Mouse (Mus musculus) brain, embryonic 14.5 days (tissue): Measurements from ENCODE around the gene Gata1. TPM values are rescaled to one million over a fixed set of nuclear protein-coding genes. Genes with fewer than 3 reads are reported as not detected.
"Not testable (repeated sequence)": the region's sequence is repeated elsewhere in the genome, so short reads cannot be mapped to it uniquely, and the experiment has no call there.

Experiments
- DNase-seq: peaks from one replicate; pipeline ENCODE4 v3.0.0-alpha.2; 2011; ENCODE audit warnings: low read depth
- CTCF ChIP-seq: fragments of 200-500 bp; IDR thresholded peaks from 2 replicates; pipeline ENCODE4 v1.5.1; 2012; ENCODE audit warnings: inconsistent platforms, mild to moderate bottlenecking, moderate library complexity, borderline replicate concordance; ENCODE audit not compliant: insufficient read depth, insufficient read length; ENCODE audit errors: extremely low read depth
- POLR2A ChIP-seq: fragments of 200-500 bp; IDR thresholded peaks from 2 replicates; pipeline ENCODE4 v1.6.1; 2012; ENCODE audit warnings: mild to moderate bottlenecking, inconsistent platforms, borderline replicate concordance; ENCODE audit not compliant: poor library complexity, insufficient read depth, insufficient read length, severe bottlenecking; ENCODE audit errors: extremely low read depth
- polyA plus RNA-seq: library from polyadenylated mRNA; depleted of rRNA; stranded (reverse); fragments of >200 nt; gene quantifications from 2 replicates; pipeline ENCODE4 v1.2.3, GENCODE M21; 2012; rRNA removed

Gata1 gene
- polyA plus RNA-seq: 0.29 and 0.44 TPM in 2 replicates

DNA sequence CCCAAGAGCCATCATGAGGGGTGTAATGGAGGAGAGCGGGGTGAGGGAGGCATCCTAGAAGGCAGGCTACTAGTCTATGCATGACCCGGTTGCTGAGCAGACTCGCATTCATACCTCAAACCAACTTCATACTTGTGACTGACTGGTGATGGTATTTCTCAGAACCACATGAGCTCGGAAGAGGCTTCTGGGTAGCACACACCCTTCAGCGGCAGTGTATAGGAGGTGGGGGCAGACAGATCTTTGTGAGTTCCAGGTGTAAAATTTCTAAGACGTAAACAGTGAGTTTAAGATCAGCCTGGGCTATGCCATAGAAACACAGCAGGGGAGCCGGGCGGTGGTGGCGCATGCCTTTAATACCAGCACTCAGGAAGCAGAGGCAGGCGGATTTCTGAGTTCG lies at the start of gene Gata1:
Gata1 (minus strand) TSS at position 180 of the 400 bp plus-strand sequence.
- no peak for TF ChIP-seq CTCF
- no peak for TF ChIP-seq POLR2A
- DNase-seq: no peak

DNA sequence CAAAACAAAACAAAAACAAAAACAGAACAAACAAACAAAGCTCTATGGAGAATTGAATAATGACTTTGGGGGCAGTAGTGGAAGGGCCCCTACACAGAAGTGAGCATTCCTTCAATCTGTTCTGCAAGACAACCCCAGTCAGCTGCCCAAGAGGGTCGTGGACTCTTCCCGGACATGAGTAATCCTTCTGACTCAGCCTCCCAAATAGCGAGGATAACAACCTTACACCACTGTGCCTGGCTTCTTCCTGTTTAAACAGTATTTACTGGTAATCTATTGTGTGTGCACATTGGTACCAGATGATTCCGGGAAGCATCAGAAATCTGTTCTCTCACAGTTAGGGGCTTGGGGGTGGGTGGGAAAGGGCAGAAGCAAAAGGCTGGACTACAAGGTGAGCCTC lies 48.9 kb upstream of the Gata1 start:
- TF ChIP-seq CTCF: no peak
- TF ChIP-seq POLR2A: no peak
- no peak for DNase-seq

DNA sequence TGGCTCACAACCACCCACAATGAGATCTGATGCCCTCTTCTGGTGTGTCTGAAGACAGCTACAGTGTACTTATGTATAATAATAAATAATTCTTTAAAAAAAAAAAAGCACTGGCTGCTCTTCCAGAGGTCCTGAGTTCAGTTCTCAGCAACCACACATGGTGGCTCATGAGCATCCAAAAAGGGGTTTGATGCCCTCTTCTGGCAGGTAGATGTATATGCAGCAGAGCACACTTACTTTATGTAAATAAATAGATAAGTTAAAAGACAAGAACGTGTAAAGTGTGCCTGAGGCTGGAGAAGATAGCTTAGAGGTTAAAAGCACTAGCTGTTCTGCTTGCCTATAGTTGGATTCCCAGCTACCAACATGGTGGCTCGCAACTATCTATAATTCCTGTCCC lies 46.9 kb upstream of the Gata1 start:
- TF ChIP-seq POLR2A (no peak), CTCF (no peak)
- DNase-seq: no peak

DNA sequence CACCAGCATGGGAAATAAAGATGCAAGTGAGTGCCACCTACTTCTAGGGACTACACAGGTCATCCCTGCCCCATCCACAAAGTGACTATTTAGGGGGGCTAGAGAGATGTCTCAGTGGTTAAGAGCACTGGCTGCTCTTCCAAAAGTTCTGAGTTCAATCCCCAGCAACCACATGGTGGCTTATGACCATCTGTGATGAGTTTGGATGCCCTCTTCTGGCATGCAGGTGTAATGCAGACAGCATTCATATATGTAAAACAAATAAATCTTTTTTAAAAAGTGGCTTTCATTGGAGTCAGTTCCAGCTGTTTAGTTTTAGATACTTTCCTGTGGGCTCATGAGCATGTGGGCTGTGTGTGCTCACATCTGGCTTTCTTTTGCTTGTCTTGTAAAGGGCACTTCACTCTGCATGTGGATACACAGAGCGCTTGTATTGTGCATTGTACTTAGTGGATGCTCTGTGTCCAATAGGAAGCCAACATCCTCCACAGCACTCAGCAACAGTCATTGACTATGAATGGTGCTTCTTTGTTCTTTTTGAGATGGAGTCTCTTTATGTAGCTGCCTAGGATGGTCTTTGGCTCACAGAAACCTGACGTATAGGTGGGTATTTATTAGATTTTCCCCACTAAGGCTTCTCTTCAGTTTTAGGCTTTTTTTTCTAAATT lies 42.4 kb upstream of the Gata1 start:
- TF ChIP-seq CTCF: no peak
- no peak for TF ChIP-seq POLR2A
- peak; percentile 4 for DNase-seq

DNA sequence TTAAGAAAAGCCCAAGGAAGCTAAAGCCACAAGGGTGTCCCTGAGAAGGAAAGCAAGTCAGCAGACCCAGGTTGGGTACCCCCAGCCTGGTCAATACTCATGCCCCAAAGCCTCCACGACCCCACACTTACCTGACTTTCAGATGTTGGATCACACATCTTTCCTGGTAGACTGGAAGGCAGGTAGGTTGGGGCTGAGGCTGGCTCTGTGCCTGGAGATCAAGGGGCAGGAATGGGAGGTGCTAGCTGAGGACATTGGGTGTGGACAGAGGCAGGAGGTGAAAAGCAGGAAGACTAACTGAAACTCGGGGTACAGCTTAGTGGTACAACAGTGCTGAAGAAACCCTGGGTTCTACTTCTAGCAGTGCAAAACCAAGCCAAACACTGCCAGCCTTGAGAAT lies 40.4 kb upstream of the Gata1 start, which contains the start of gene Glod5:
Glod5 (minus strand) TSS at position 207 of the 400 bp plus-strand sequence.
- TF ChIP-seq CTCF (no peak), POLR2A (no peak)
- no peak for DNase-seq

DNA sequence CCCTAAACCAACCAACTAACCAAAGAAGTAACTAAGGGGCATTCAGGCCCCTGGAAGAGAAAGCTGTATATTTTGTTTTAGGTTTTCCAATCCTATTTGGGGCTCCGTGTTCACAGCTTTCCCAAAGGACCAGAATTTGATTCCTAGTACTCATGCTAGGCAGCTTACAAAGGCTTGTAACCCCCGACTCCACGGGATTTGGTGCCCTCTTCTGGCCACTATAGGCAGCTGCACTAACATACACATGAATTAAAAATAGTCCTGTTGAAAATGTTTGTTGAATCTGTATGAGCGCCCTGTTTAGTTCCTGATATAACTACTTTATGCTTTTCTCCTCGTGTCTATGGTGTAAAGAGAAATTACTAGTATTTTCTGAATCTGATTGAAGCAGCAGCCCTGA lies 39.3 kb upstream of the Gata1 start:
- peak; percentile 80 for DNase-seq
- TF ChIP-seq POLR2A (no peak), CTCF (peak; percentile 70)

DNA sequence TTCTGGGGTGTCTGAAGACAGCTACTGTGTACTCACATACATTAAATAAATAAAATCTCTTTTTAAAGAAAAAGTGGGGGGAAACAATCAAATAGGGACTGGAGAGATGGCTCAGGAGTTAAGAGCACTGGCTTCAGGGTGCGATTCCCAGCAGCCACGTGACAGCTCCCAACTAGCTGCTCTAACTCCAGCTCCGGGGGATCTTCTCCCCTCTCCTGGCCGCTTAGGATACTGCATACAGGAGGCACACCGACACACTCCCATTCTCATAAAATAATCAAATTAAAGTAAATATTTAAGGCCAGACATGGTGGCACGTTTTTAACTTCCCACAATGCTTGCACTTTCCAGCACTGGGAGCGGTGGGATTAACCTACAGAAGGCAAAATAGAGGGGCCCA lies 37.8 kb upstream of the Gata1 start:
- peak; percentile 4 for DNase-seq

DNA sequence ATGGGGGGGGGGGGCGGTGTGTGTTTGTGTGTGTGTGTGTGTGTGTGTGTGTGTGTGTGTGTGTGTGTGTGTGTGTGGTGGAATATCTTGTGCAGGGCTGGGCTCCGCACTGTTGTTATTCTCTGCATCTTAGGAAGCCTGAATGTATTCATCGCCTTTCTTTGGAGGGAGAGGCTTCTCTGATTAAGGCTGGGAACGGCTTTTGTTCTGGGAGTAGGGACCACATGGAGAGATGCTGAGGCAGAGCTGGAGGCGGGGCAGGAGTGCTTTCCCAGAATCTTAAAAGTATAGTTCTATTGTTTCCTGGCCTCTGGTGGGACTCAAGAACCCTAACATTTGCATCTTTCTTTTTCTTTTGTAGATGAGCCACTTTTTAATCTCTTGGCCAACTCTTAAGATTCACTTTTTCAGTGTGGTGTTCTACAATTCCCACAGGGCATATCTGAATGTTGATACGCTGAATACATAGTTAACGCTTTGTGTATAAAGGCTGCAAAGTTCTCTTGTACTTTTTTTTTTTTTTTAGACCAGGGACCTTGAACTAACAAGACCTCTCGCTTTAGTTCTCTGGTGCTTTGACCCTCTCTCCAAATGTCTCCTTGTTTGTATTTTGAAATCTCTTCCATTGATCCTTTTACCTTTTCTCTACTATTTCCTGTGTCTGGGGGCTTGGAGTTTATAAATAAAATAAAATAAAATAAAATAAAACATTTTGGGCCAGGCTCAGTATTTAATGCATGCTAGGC lies 35.9 kb upstream of the Gata1 start:
- TF ChIP-seq POLR2A: no peak
- no peak for TF ChIP-seq CTCF
- DNase-seq: peak; percentile 75

DNA sequence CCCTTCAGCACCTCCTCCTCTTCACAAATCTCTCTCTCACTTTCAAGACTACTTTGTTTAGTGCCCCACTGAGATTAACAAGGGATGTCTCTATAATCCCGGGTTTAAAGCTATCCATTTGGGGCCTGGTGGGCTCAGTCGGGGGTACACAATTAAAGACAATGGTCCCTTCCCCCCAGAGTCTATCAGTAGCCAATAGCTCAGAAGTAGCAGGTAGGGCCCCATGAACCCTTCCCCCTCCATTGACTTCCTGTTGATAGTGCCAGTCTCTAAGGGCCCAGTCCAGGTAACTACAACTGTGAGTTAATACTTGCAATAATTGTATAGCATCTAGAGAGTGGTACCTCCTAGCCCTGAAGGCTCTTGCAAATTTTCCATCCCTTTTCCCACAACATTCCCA lies 35.3 kb upstream of the Gata1 start:
- no peak for DNase-seq
- TF ChIP-seq CTCF: no peak
- TF ChIP-seq POLR2A: no peak

DNA sequence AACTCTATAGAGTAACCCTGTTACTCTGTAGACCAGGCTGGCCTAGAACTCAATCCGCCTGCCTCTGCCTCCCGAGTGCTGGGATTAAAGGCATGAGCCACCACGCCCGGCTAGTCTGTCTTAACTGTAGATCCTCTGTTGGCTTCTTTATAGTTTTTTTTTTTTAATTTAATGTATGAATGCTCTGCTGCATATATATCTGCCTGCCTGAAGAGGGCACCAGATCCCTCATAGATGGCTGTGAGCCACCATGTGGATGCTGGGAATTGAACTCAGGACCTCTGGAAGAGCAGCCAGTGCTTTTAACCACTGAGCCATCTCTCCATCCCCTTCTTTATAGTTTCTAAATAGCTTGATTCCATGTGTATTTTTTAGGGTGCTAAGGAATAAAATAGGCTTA lies 31.5 kb upstream of the Gata1 start:
- not testable (repeated sequence) for DNase-seq

DNA sequence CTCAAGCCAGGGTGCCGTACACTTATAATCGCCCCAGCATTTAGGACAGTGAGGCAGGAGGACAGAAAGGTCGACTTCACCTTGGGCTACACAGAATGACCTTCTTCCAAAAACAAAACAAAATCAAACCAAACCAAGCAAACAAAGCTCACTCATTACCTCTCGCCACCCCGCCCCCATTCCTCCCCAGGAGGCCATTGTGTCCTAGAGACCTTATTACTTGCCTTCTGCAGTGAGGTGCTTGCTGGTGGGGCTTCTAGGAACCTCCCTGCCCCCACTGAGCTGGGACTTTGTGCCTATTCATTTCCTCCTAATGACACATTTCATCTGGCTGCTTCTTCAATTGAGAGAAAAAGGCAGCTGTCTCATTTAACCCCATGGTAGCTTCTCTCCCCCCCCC lies 30.7 kb upstream of the Gata1 start:
- DNase-seq: peak; percentile 4
- TF ChIP-seq POLR2A: no peak
- TF ChIP-seq CTCF: no peak

DNA sequence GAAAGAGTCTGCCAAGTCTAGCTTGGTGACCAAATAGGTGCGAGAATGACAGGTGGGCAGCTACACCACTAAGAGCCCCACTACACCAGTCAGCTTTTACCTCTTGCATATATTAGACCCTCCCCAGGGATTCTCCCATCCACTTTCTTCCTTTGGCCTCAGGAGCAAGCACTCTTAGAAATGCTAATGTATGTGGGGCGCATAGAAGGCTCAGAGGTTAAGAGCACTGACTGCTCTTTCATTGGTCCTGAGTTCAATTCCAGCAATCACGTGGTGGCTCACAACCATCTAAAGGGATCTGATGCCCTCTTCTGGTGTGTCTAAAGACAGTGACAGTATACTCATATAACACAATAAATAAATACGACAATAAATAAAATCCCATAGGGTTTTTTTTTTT lies 25.1 kb upstream of the Gata1 start:
- TF ChIP-seq POLR2A (no peak), CTCF (no peak)
- no peak for DNase-seq
